In the genomic region with DNA sequence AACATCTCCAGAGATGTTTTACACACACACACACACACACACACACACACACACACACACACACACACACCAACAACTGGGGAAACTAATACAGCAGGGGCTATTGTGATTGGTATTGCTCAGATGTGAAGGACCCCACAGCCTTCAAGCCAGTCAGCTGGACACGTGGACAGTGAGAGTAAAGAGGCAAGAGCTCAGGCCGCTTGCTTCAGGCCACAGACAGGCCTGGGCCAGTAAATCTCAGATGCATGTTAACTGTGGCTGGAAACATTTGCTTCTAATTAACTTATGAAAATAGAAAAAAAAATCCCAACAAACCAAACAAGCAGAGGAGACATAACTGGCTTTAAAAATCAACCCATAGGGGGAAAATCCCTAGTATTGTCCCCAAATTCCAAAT, we compare ENCODE assay signal across 18 mouse cellular contexts. TPM values are rescaled to one million over a fixed set of nuclear protein-coding genes. Genes with fewer than 3 reads are reported as not detected.
DNase-seq lines count a peak whose midpoint lies in the region; ATAC-seq and TF ChIP-seq lines count a peak whose summit lies in the region.
"Had no signal": no experiment of that assay in that cellular context is flagged by ENCODE, and none has a peak within 500 bp of the region (broad histone marks: within the 10 kb centered on the region; RNA-seq: fewer than 3 reads in every experiment).

No protein-coding gene starts in this region.

- no peak overlapping the region for H3K4me2 ChIP-seq in lung, embryonic 14.5 days
- no peak overlapping the region for H3K4me2 ChIP-seq in embryonic facial prominence, embryonic 14.5 days (ENCODE audit: low read depth, low read length)
- H3K4me2 ChIP-seq in limb, embryonic 13.5 days (replicated peaks) = no peak overlapping the region
- H3K4me2 ChIP-seq: forebrain, embryonic 13.5 days; heart, embryonic 11.5 days; neural tube, embryonic 13.5 days had no signal

- no peak for DNase-seq in lung, embryonic 14.5 days
- DNase-seq in lung, adult 18-20 months = no peak
- DNase-seq in embryonic facial prominence, embryonic 14.5 days (ENCODE audit: low spot score) = peak; percentile 41
- DNase-seq in cerebellum, adult 2 months = no peak
- no peak for DNase-seq in thymus, postnatal 25 days
- DNase-seq: adrenal gland, postnatal 36 days; cerebellum, adult 9-10 months; kidney, adult 18-20 months; kidney, postnatal 25 days; layer of hippocampus, adult 9-11 months; lung, postnatal 36 days had no signal

- H3K9ac ChIP-seq in lung, embryonic 14.5 days = no peak overlapping the region
- no peak overlapping the region for H3K9ac ChIP-seq in embryonic facial prominence, embryonic 14.5 days (ENCODE audit: low read depth, low read length)
- H3K9ac ChIP-seq in limb, embryonic 13.5 days = no peak overlapping the region; the same call in 1 of the 2 replicates
- H3K9ac ChIP-seq: forebrain, embryonic 13.5 days; neural tube, embryonic 13.5 days had no signal

- no peaks in the 10 kb centered on the region for H3K27me3 ChIP-seq in lung, embryonic 14.5 days (ENCODE audit: insufficient read depth, low read length)
- no peaks in the 10 kb centered on the region for H3K27me3 ChIP-seq in embryonic facial prominence, embryonic 14.5 days (replicated peaks; ENCODE audit: control insufficient read depth, insufficient read depth, low read length)
- H3K27me3 ChIP-seq in limb, embryonic 13.5 days = peaks cover 11% of the 10 kb centered on the region
- no peaks in the 10 kb centered on the region for H3K27me3 ChIP-seq in cerebellum, adult 2 months (ENCODE audit: control insufficient read depth, insufficient read depth, low read length)
- H3K27me3 ChIP-seq: forebrain, embryonic 13.5 days; neural tube, embryonic 13.5 days had no signal

- H3K9me3 ChIP-seq in lung, embryonic 14.5 days (ENCODE audit: low read depth, low read length) = no peaks in the 10 kb centered on the region
- no peaks in the 10 kb centered on the region for H3K9me3 ChIP-seq in embryonic facial prominence, embryonic 14.5 days (ENCODE audit: control insufficient read depth, low read length)
- H3K9me3 ChIP-seq in limb, embryonic 13.5 days = no peaks in the 10 kb centered on the region
- H3K9me3 ChIP-seq: forebrain, embryonic 13.5 days; midbrain, embryonic 10.5 days; neural tube, embryonic 13.5 days had no signal

- TF ChIP-seq CTCF in lung, embryonic 14.5 days (IDR thresholded peaks at IDR 0.05; ENCODE audit: low read depth) = no peak
- no peak for TF ChIP-seq CTCF in cerebellum, adult 2 months (IDR thresholded peaks at IDR 0.05; ENCODE audit: borderline replicate concordance, insufficient read depth, low read depth, low read length)

- TF ChIP-seq POLR2A in cerebellum, adult 2 months (IDR thresholded peaks at IDR 0.05; ENCODE audit: borderline replicate concordance, insufficient read depth, low read length) = no peak

- 0 out of 2 replicates have a peak overlapping the region, but pooled peaks have one; percentile 18 for H3K27ac ChIP-seq in lung, embryonic 14.5 days (ENCODE audit: low read depth)
- peak overlapping the region; percentile 49 for H3K27ac ChIP-seq in embryonic facial prominence, embryonic 14.5 days (replicated peaks; ENCODE audit: low read depth, low read length)
- H3K27ac ChIP-seq in limb, embryonic 13.5 days = peak overlapping the region; percentile 1; the same call in 1 of the 2 replicates
- H3K27ac ChIP-seq in cerebellum, adult 2 months (ENCODE audit: insufficient read depth, low read length) = no peak overlapping the region
- H3K27ac ChIP-seq: forebrain, embryonic 13.5 days; hindbrain, postnatal 0 days; midbrain, embryonic 10.5 days; neural tube, embryonic 13.5 days had no signal

- WGBS in lung, embryonic 14.5 days = 75% methylated on average over 2 of the region's 2 CpGs
- WGBS in embryonic facial prominence, embryonic 14.5 days = 43% methylated on average over 2 of the region's 2 CpGs
- WGBS in limb, embryonic 13.5 days = 23% methylated on average over 2 of the region's 2 CpGs
- 93% methylated on average over 2 of the region's 2 CpGs for WGBS in cerebellum, adult 2 months

- no peaks in the 10 kb centered on the region for H3K4me1 ChIP-seq in lung, embryonic 14.5 days (ENCODE audit: insufficient read depth)
- no peaks in the 10 kb centered on the region; the same call in 1 of the 2 replicates for H3K4me1 ChIP-seq in embryonic facial prominence, embryonic 14.5 days (ENCODE audit: control insufficient read depth, insufficient read depth, low read length)
- H3K4me1 ChIP-seq in limb, embryonic 13.5 days = peaks cover under 1% of the 10 kb centered on the region; the same call in 1 of the 2 replicates
- H3K4me1 ChIP-seq in cerebellum, adult 2 months (ENCODE audit: control insufficient read depth, insufficient read depth, low read length) = no peaks in the 10 kb centered on the region
- H3K4me1 ChIP-seq: forebrain, embryonic 13.5 days; midbrain, embryonic 10.5 days; neural tube, embryonic 13.5 days had no signal

- no peak for ATAC-seq in lung, embryonic 14.5 days (ENCODE audit: insufficient read depth)
- no peak for ATAC-seq in embryonic facial prominence, embryonic 14.5 days (ENCODE audit: low read depth)
- no peak for ATAC-seq in limb, embryonic 13.5 days (ENCODE audit: low FRiP score, low read depth)
- ATAC-seq in CD4-positive, CD25-positive, alpha-beta regulatory T cell, adult 4 months = no peak
- ATAC-seq: forebrain, embryonic 13.5 days; hindbrain, postnatal 0 days had no signal

- H3K4me3 ChIP-seq in lung, embryonic 14.5 days (ENCODE audit: low read depth, low read length) = no peak overlapping the region
- H3K4me3 ChIP-seq in embryonic facial prominence, embryonic 14.5 days (ENCODE audit: low read depth, low read length) = no peak overlapping the region
- no peak overlapping the region for H3K4me3 ChIP-seq in limb, embryonic 13.5 days
- no peak overlapping the region for H3K4me3 ChIP-seq in cerebellum, adult 2 months (replicated peaks; ENCODE audit: insufficient read depth, low read depth, low read length)
- H3K4me3 ChIP-seq: forebrain, embryonic 13.5 days; midbrain, embryonic 10.5 days; neural tube, embryonic 13.5 days had no signal

- no peaks in the 10 kb centered on the region for H3K36me3 ChIP-seq in lung, embryonic 14.5 days (ENCODE audit: insufficient read depth)
- H3K36me3 ChIP-seq in embryonic facial prominence, embryonic 14.5 days (ENCODE audit: control insufficient read depth, insufficient read depth, low read length) = no peaks in the 10 kb centered on the region
- H3K36me3 ChIP-seq in limb, embryonic 13.5 days = no peaks in the 10 kb centered on the region
- H3K36me3 ChIP-seq: midbrain, embryonic 10.5 days; neural tube, embryonic 13.5 days had no signal

RNA-seq across cellular contexts. Expression of gene Asprv1, which starts 9.9 kb away (rescaled TPM):
- polyA plus RNA-seq in lung, embryonic 14.5 days (2014; fragmentation: Nextera tagmentation; extraction: Ambion mirVana) = 0.42 and 0.60 TPM in 2 replicates
- polyA plus RNA-seq in embryonic facial prominence, embryonic 14.5 days (2014; fragmentation: Nextera tagmentation; extraction: Ambion mirVana) = 37.1 and 74.1 TPM in 2 replicates
- 3.8 and 4.6 TPM in 2 replicates for polyA plus RNA-seq in limb, embryonic 13.5 days (2015; fragmentation: Nextera tagmentation; extraction: Ambion mirVana)
- under 1 TPM in 1 of 2 experiments, not detected in 1; 0.20 TPM for polyA plus RNA-seq in CD4-positive, CD25-positive, alpha-beta regulatory T cell, adult 4 months (2017; shearing (Covaris generic))
- polyA plus RNA-seq in cerebellum, adult 2 months (2012; rRNA removed) = 2.1 and 2.5 TPM in 2 replicates
- polyA plus RNA-seq: heart, embryonic 11.5 days had no signal

RNA-seq across cellular contexts. Expression of gene Mxd1, which starts 31.1 kb away (rescaled TPM):
- 11.2 and 11.3 TPM in 2 replicates for polyA plus RNA-seq in lung, embryonic 14.5 days (2014; fragmentation: Nextera tagmentation; extraction: Ambion mirVana)
- polyA plus RNA-seq in embryonic facial prominence, embryonic 14.5 days (2014; fragmentation: Nextera tagmentation; extraction: Ambion mirVana) = 10.3 and 11.8 TPM in 2 replicates
- polyA plus RNA-seq in limb, embryonic 13.5 days (2015; fragmentation: Nextera tagmentation; extraction: Ambion mirVana) = 13.4 and 13.8 TPM in 2 replicates
- polyA plus RNA-seq in CD4-positive, CD25-positive, alpha-beta regulatory T cell, adult 4 months (2017; shearing (Covaris generic)) = 10 to 100 TPM; 17.8 to 21.8 TPM
- polyA plus RNA-seq in cerebellum, adult 2 months (2012; rRNA removed) = 21.1 and 21.9 TPM in 2 replicates

RNA-seq across cellular contexts. Expression of gene Snrnp27, which starts 46.5 kb away (rescaled TPM):
- polyA plus RNA-seq in lung, embryonic 14.5 days (2014; fragmentation: Nextera tagmentation; extraction: Ambion mirVana) = 108 and 112 TPM in 2 replicates
- 107 TPM in 2 replicates for polyA plus RNA-seq in embryonic facial prominence, embryonic 14.5 days (2014; fragmentation: Nextera tagmentation; extraction: Ambion mirVana)
- 124 and 137 TPM in 2 replicates for polyA plus RNA-seq in limb, embryonic 13.5 days (2015; fragmentation: Nextera tagmentation; extraction: Ambion mirVana)
- 100 to 1,000 TPM; 100 to 121 TPM for polyA plus RNA-seq in CD4-positive, CD25-positive, alpha-beta regulatory T cell, adult 4 months (2017; shearing (Covaris generic))
- 59.8 and 62.5 TPM in 2 replicates for polyA plus RNA-seq in cerebellum, adult 2 months (2012; rRNA removed)
